Mouse (Mus musculus) hindlimb bud, embryonic 11.5 days (tissue): ENCODE results near the gene Vmn1r178.
"Not testable (repeated sequence)": the region's sequence is repeated elsewhere in the genome, so short reads cannot be mapped to it uniquely, and the experiment has no call there.

Experiments used
- DNase-seq: peaks from one replicate; pipeline ENCODE4 v3.0.0-alpha.2; 2012; ENCODE audit warnings: low read depth, low spot score; ENCODE audit errors: extremely low spot score

The Vmn1r178 gene

GRCm38 (mm10) chr7:23891709-23892108 lies at the start of gene Vmn1r178:
Gene Vmn1r178 (plus strand): TSS chr7:23892009.
- no peak for DNase-seq

- not testable (repeated sequence) for DNase-seq
Observed at GRCm38 (mm10) chr7:23866349-23866748, 25.5 kb upstream of the Vmn1r178 start, which contains the start of gene Vmn1r177. Gene Vmn1r177 (minus strand): TSS chr7:23866449.

DNA sequence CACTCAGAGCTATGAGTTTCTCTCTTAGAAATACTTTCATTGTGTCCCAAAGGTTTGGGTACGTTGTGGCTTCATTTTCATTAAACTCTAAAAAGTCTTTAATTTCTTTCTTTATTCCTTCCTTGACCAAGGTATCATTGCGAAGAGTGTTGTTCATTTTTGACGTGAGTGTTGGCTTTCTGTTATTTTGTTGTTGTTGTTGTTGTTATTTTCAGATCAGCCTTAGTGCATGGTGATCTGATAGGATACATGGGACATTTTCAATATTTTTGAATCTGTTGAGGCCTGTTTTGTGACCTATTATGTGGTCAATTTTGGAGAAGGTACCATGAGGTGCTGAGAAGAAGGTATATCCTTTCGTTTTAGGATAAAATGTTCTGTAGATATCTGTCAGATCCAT lies 14.9 kb upstream of the Vmn1r178 start:
- not testable (repeated sequence) for DNase-seq

GRCm38 (mm10) chr7:23926678-23927077 lies 34.9 kb downstream of the Vmn1r178 start, which contains the start of gene Vmn1r179:
Gene Vmn1r179 (plus strand): TSS chr7:23926978.
- DNase-seq: no peak
